Mouse (Mus musculus) mature B cell (primary cell): ENCODE measurements around the gene Olfr1336.
"Not testable (repeated sequence)": the region's sequence is repeated elsewhere in the genome, so short reads cannot be mapped to it uniquely, and the experiment has no call there.

Experiments
- in situ Hi-C: fragments of 300-500 bp; cut with MboI; formaldehyde crosslinking; loops from 2 replicates; pipeline ENCODE4 v1.14.3; 2019

Olfr1336 gene

DNA sequence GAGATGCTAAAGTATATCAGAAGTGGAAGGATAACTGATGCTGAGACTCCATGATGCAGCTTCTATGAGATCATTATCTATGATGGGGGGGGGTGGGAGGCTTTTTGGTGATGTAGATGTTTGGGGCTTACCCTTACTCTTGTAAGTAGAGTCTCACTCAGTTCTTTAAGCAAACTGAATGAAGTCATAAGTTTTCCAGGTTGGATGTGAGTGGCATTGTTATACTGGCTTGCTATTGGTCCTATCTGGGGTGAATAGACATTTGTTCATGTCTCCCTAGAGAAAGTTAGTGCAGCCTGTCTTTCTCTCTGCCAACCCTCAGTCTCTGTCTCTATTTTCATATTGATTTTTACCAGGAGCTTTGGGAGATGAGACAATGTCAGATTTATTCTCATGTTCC lies at the start of gene Olfr1336:
TSS of gene Olfr1336 (plus strand) at position 301 of the 400 bp plus-strand sequence.
- in situ Hi-C loops, result no loop called here

DNA sequence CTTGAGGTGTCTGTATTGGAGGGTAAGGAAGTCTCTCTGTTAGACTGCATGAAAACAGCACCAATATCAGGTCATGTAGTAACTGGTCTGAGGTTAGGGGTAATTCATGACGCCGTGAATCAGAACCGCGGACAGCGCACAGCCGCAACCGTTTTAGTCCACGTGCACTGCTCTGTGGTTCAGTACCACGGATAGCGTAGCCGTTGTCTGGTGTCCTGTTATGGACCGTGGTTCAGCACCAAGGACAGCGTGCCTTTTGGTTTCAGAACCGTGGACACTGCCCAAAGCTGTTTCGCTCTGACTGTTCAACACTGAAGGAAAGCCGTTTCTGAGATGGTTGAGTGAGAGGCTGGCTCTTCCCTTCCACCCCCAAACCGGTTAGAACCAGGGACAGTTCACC lies 45.9 kb upstream of the Olfr1336 start, which contains the start of gene Gm20715:
TSS of gene Gm20715 (plus strand) at position 235 of the 400 bp plus-strand sequence.
- in situ Hi-C loops, result no loop called here

- in situ Hi-C loops, result no loop called here
These were observed 41.1 kb upstream of the Olfr1336 start for GRCm38 (mm10) chr7:6414626-6415441.

- in situ Hi-C loops, result no loop called here
These were observed 40.6 kb upstream of the Olfr1336 start for GRCm38 (mm10) chr7:6415442-6415787.

GRCm38 (mm10) chr7:6419894-6420293 lies 36.1 kb upstream of the Olfr1336 start:
- in situ Hi-C loops, result no loop called here

- in situ Hi-C loops, result no loop called here
These were observed 26.6 kb upstream of the Olfr1336 start for GRCm38 (mm10) chr7:6429381-6429780.

- in situ Hi-C loops, result no loop called here
These were observed 25.6 kb upstream of the Olfr1336 start for GRCm38 (mm10) chr7:6430342-6430741.

- in situ Hi-C loops, result no loop called here
These were observed 17.6 kb upstream of the Olfr1336 start, which contains the start of gene Olfr1344 for GRCm38 (mm10) chr7:6438388-6438787. TSS of gene Olfr1344 (plus strand) at chr7:6438688.

GRCm38 (mm10) chr7:6441173-6441572 lies 14.8 kb upstream of the Olfr1336 start:
- in situ Hi-C loops, result no loop called here

DNA sequence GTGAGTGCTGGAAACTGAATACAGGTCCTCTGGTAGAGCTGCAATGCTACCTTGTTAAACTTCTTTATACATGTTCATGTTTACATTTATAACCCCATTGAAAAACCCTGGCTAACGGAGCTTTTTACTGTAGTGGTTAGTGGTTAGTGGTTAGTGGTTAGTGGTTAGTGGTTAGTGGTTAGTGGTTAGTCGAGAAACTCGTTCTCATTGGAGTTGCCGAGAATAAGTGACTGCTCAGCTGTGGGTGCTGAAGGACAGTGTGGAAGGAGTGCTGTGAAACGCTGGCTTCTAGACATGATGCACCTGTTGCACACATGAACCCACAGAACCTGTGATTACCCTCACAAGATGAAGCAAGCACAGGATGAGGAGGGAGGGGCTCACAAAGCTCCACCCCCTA lies 8.2 kb upstream of the Olfr1336 start:
- in situ Hi-C loops, result no loop called here

GRCm38 (mm10) chr7:6456399-6456798 lies 431 bp downstream of the Olfr1336 start:
- in situ Hi-C loops, result no loop called here

DNA sequence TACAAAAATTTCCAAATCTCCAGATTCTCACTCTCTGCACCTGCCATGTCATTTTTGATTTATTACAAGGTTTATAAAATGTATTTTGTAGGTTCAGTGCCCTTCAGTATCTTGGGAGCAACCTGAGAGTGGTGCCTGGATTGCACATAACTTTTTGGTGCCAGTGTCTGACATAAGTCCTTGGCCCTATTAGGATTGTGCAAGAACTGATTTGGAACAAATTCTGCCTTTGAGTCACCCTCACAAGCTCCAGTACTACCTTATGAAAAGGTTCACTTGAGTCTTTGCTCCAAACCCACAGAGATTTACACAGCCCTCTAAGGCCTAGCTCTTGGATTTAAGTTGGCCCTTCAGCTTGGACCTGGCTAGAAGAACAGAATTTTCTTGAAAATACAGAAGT lies 11.0 kb downstream of the Olfr1336 start, which contains the start of gene Olfr1346:
TSS of gene Olfr1346 (plus strand) at position 151 of the 400 bp plus-strand sequence.
- in situ Hi-C loops, result no loop called here

DNA sequence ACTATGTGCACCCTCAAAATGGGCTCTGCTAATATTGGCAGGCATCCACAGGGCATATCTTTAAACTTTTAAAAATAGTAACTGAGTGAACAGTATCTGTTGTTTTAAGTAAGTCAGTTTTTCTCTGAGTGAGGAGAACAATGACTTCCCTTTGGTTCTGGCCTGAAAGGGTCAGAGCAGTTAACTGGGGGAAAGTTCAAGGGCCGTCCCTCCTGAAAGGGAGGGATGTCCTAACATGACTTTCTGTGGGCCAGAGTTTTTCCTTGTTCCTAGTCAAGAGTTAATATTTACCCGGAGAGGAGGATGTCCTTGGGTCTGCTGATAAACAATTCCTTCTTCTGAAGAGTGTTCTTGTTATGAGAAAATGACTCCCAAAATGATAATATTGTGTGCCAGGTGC lies 21.7 kb downstream of the Olfr1336 start:
- in situ Hi-C loops, result not testable (repeated sequence)

DNA sequence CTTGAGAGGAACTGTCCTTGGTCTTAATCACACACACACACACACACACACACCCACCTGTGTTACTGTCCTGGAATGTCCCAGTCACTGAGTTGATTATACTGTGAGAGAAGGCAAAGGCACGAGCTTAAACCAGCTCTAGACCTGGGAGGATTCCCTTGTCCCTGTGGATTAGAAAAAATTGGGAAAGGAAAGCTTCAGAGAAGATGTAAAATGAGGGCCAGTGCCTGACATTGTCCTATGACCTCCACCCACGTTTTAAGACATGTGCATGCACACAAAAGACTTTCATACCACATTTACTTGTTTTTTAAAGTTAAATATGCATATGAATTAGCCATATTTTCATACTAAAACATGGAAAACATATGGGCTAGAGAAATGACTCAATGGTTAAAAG lies 30.9 kb downstream of the Olfr1336 start, which contains the start of gene Olfr5:
TSS of gene Olfr5 (minus strand) at position 101 of the 400 bp plus-strand sequence.
- in situ Hi-C loops, result no loop called here

DNA sequence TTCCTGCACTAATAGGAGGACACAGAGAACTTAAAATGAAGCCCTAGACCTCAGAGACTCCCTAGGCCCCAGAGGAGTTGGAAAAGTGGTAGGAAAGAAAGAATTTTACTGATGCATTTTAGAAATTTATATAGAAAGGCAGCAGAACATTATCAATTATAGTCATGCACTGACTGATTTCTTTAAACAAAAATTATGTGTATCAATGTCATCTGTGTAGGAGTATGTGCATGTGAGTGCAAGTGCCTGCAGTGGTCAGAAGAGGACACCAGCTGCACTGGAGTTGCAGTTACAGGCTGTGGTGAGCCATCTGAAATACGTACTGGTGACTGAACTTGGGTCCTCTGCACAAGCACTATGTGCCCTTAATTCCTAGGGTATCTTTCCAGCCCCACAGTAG lies 43.7 kb downstream of the Olfr1336 start, which contains the start of gene Olfr1347:
TSS of gene Olfr1347 (minus strand) at position 101 of the 400 bp plus-strand sequence.
- in situ Hi-C loops, result no loop called here

DNA sequence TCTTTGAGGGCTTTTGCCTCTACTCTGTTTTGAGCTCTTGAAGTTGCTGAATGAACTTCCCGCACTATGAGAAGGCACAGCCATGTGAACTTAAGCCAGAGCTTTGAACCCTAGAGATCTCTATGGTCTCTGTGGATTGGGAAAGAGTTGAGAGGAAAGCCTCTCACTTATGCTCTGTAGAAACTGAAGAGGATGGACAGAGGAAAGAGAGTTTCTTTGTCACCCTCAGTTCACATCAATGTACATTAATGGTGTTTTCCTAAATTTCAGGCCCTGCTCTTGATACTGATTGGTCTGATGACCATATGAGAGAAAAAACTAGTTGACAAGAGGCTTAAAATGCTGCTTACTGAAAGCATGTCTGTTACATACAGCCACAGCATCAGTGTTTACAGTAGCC lies 52.7 kb downstream of the Olfr1336 start, which contains the start of gene Olfr1348:
TSS of gene Olfr1348 (minus strand) at position 101 of the 400 bp plus-strand sequence.
- in situ Hi-C loops, result no loop called here
